Mouse (Mus musculus) myocyte (in vitro differentiated cells): ENCODE data around the gene Grid2. TPM values are rescaled to one million over a fixed set of nuclear protein-coding genes. Genes with fewer than 3 reads are reported as not detected.

Source experiments
- H3K27me3 ChIP-seq: one replicate; pipeline ENCODE4 v1.6.1; 2011; ENCODE audit not compliant: control insufficient read depth, insufficient read depth, insufficient read length
- H3K36me3 ChIP-seq: one replicate; pipeline ENCODE4 v1.6.1; 2011; ENCODE audit not compliant: control insufficient read depth, insufficient read depth
- H3K4me2 ChIP-seq: one replicate; pipeline ENCODE4 v1.6.1; 2011; ENCODE audit warnings: low read depth, control low read depth
- H3K4me3 ChIP-seq: one replicate; pipeline ENCODE4 v1.5.1; 2011; ENCODE audit warnings: mild to moderate bottlenecking, control low read depth, moderate library complexity
- H3K79me2 ChIP-seq: one replicate; pipeline ENCODE4 v1.6.1; 2011; ENCODE audit not compliant: control insufficient read depth, insufficient read depth
- H3ac ChIP-seq: one replicate; pipeline ENCODE4 v1.6.1; 2011; ENCODE audit not compliant: control insufficient read depth, insufficient read length
- CEBPB ChIP-seq: IDR thresholded peaks from 2 replicates; pipeline ENCODE4 v1.6.1; 2011; ENCODE audit warnings: mild to moderate bottlenecking, moderate library complexity; ENCODE audit not compliant: poor library complexity, insufficient read depth, severe bottlenecking
- E2F4 ChIP-seq: IDR thresholded peaks from one replicate; pipeline ENCODE4 v1.6.1; 2011; ENCODE audit warnings: mild to moderate bottlenecking, control low read depth, moderate library complexity; ENCODE audit not compliant: insufficient read depth
- MAX ChIP-seq: IDR thresholded peaks from one replicate; pipeline ENCODE4 v1.6.1; 2011; ENCODE audit warnings: low read depth, mild to moderate bottlenecking, control low read depth
- MYOD1 ChIP-seq, 3 experiments: IDR thresholded peaks; one replicate each; pipeline ENCODE4 v1.6.1; 2011; ENCODE audit warnings: control low read depth in 2 of 3, low read depth in 2 of 3, mild to moderate bottlenecking in 2 of 3, moderate library complexity in 1 of 3; ENCODE audit not compliant: insufficient read length in 2 of 3, control insufficient read depth in 1 of 3
- MYOG ChIP-seq, 3 experiments: IDR thresholded peaks; one replicate each; pipeline ENCODE4 v1.6.1; 2011; ENCODE audit warnings: control low read depth in 2 of 3, low read depth in 2 of 3, mild to moderate bottlenecking in 2 of 3; ENCODE audit not compliant: insufficient read length in 2 of 3, control insufficient read depth in 1 of 3, insufficient read depth in 1 of 3
- POLR2A ChIP-seq: IDR thresholded peaks from one replicate; pipeline ENCODE4 v1.6.1; 2011; ENCODE audit warnings: low read depth, mild to moderate bottlenecking, control low read depth, moderate library complexity; ENCODE audit not compliant: insufficient read length
- POLR2AphosphoS2 ChIP-seq: IDR thresholded peaks from one replicate; pipeline ENCODE4 v1.6.1; 2011; ENCODE audit warnings: low read depth, control low read depth; ENCODE audit not compliant: insufficient read length
- REST ChIP-seq: IDR thresholded peaks from one replicate; pipeline ENCODE4 v1.6.1; 2011; ENCODE audit warnings: mild to moderate bottlenecking, control low read depth, moderate library complexity; ENCODE audit not compliant: insufficient read depth, insufficient read length
- SRF ChIP-seq: IDR thresholded peaks from one replicate; pipeline ENCODE4 v1.6.1; 2011; ENCODE audit warnings: low read depth; ENCODE audit not compliant: control insufficient read depth, insufficient read length
- TCF12 ChIP-seq: IDR thresholded peaks from one replicate; pipeline ENCODE4 v1.6.1; 2011; ENCODE audit warnings: mild to moderate bottlenecking, control low read depth; ENCODE audit not compliant: poor library complexity, insufficient read depth, severe bottlenecking
- TCF3 ChIP-seq: IDR thresholded peaks from one replicate; pipeline ENCODE4 v1.6.1; 2011; ENCODE audit warnings: low read depth, control low read depth; ENCODE audit not compliant: insufficient read length
- USF1 ChIP-seq: IDR thresholded peaks from one replicate; pipeline ENCODE4 v1.6.1; 2011; ENCODE audit warnings: low read depth, mild to moderate bottlenecking, control low read depth, moderate library complexity
- polyA plus RNA-seq: library from polyadenylated mRNA; unstranded; fragments of >200 nt; fragmentation: generic; extraction: Trizol; gene quantifications from one replicate; pipeline ENCODE4 v1.2.1, GENCODE M21; 2012; ENCODE audit warnings: missing spikeins

The Grid2 gene
- polyA plus RNA-seq: not detected

- H3K4me2 ChIP-seq: no peak within 1 kb of the TSS
- TF ChIP-seq MYOG (IDR thresholded peaks at IDR 0.05; ENCODE audit: control insufficient read depth in 1 of 3, insufficient read depth in 1 of 3, insufficient read length in 2 of 3, low read depth in 2 of 3) (no peak), MYOD1 (IDR thresholded peaks at IDR 0.05; ENCODE audit: control insufficient read depth in 1 of 3, insufficient read length in 2 of 3, low read depth in 2 of 3) (no peak), USF1 (no peak)
- no peak within 1 kb of the TSS for H3ac ChIP-seq
- no peak within 1 kb of the TSS for H3K4me3 ChIP-seq
- H3K79me2 ChIP-seq: no peaks in the 10 kb centered on the region
- H3K36me3 ChIP-seq: no peaks in the 10 kb centered on the region
- no peaks in the 10 kb centered on the region for H3K27me3 ChIP-seq
Observed at GRCm38 (mm10) chr6:63255826-63256555, at the start of gene Grid2. TSS of gene Grid2 (plus strand) at chr6:63255876.

- no peak overlapping the region for H3ac ChIP-seq
- no peaks in the 10 kb centered on the region for H3K27me3 ChIP-seq
- TF ChIP-seq REST: no peak
- no peak for TF ChIP-seq USF1
- no peak for TF ChIP-seq E2F4
- no peak for TF ChIP-seq POLR2AphosphoS2
- TF ChIP-seq TCF3: no peak
- TF ChIP-seq MYOG (IDR thresholded peaks at IDR 0.05; ENCODE audit: control insufficient read depth in 1 of 3, insufficient read depth in 1 of 3, insufficient read length in 2 of 3, low read depth in 2 of 3): no peak
- TF ChIP-seq POLR2A: no peak
- no peak for TF ChIP-seq SRF
- no peak for TF ChIP-seq CEBPB
- TF ChIP-seq TCF12: no peak
- TF ChIP-seq MAX: no peak
- no peak for TF ChIP-seq MYOD1 (IDR thresholded peaks at IDR 0.05; ENCODE audit: control insufficient read depth in 1 of 3, insufficient read length in 2 of 3, low read depth in 2 of 3)
- no peak overlapping the region for H3K4me3 ChIP-seq
- no peaks in the 10 kb centered on the region for H3K79me2 ChIP-seq
- H3K36me3 ChIP-seq: no peaks in the 10 kb centered on the region
- no peak overlapping the region for H3K4me2 ChIP-seq
Observed at GRCm38 (mm10) chr6:63250738-63251137, 4.9 kb upstream of the Grid2 start.

GRCm38 (mm10) chr6:63256556-63257405 is 1.1 kb downstream of the Grid2 start:
- Histone ChIP-seq H3K27me3 (no peaks in the 10 kb centered on the region), H3K36me3 (no peaks in the 10 kb centered on the region), H3K4me2 (no peak overlapping the region), H3K79me2 (no peaks in the 10 kb centered on the region), H3ac (no peak overlapping the region), H3K4me3 (no peak overlapping the region)
- TF ChIP-seq MYOG (IDR thresholded peaks at IDR 0.05; ENCODE audit: control insufficient read depth in 1 of 3, insufficient read depth in 1 of 3, insufficient read length in 2 of 3, low read depth in 2 of 3): no peak

- Histone ChIP-seq H3K36me3 (no peaks in the 10 kb centered on the region), H3K27me3 (no peaks in the 10 kb centered on the region), H3K4me2 (no peak overlapping the region), H3K79me2 (no peaks in the 10 kb centered on the region), H3K4me3 (no peak overlapping the region), H3ac (no peak overlapping the region)
- TF ChIP-seq POLR2A (no peak), REST (no peak), USF1 (no peak), CEBPB (no peak), SRF (no peak), TCF3 (no peak), TCF12 (no peak), MYOG (IDR thresholded peaks at IDR 0.05; ENCODE audit: control insufficient read depth in 1 of 3, insufficient read depth in 1 of 3, insufficient read length in 2 of 3, low read depth in 2 of 3) (no peak), POLR2AphosphoS2 (no peak), MYOD1 (IDR thresholded peaks at IDR 0.05; ENCODE audit: control insufficient read depth in 1 of 3, insufficient read length in 2 of 3, low read depth in 2 of 3) (no peak), MAX (no peak), E2F4 (no peak)
Observed at GRCm38 (mm10) chr6:63257406-63257845, 1.8 kb downstream of the Grid2 start.

- TF ChIP-seq TCF12 (no peak), SRF (no peak), MYOG (IDR thresholded peaks at IDR 0.05; ENCODE audit: control insufficient read depth in 1 of 3, insufficient read depth in 1 of 3, insufficient read length in 2 of 3, low read depth in 2 of 3) (no peak), POLR2AphosphoS2 (no peak), REST (no peak), MYOD1 (IDR thresholded peaks at IDR 0.05; ENCODE audit: control insufficient read depth in 1 of 3, insufficient read length in 2 of 3, low read depth in 2 of 3) (no peak), USF1 (no peak), MAX (no peak), TCF3 (no peak)
- Histone ChIP-seq H3K27me3 (no peaks in the 10 kb centered on the region), H3K4me2 (no peak overlapping the region), H3K36me3 (no peaks in the 10 kb centered on the region), H3K4me3 (no peak overlapping the region), H3ac (no peak overlapping the region), H3K79me2 (no peaks in the 10 kb centered on the region)
Observed at GRCm38 (mm10) chr6:63257876-63258275, 2.2 kb downstream of the Grid2 start.
